Mouse (Mus musculus) kidney, postnatal 0 days (tissue): ENCODE results near the gene Fbln2. TPM values are rescaled to one million over a fixed set of nuclear protein-coding genes. Genes with fewer than 3 reads are reported as not detected.

Source experiments
- ATAC-seq: fragments of 200-750 bp; cut with Nextera tagmentation; replicated peaks from 2 replicates; pipeline ENCODE4 v1.8.0; 2017; ENCODE audit warnings: low read depth, moderate number of reproducible peaks, moderate TSS enrichment, moderate library complexity; ENCODE audit not compliant: low FRiP score
- DNase-seq: peaks from one replicate; pipeline ENCODE4 v3.0.0-alpha.2; 2016; ENCODE audit warnings: low spot score
- H3K27ac ChIP-seq: fragments of 300-500 bp; sonication (generic); 2 replicates; pipeline ENCODE4 v1.5.1; 2014; ENCODE audit warnings: mild to moderate bottlenecking
- H3K27me3 ChIP-seq: fragments of 300-500 bp; sonication (generic); 2 replicates; pipeline ENCODE4 v1.6.1; 2014; ENCODE audit warnings: low read length, mixed read lengths; ENCODE audit not compliant: insufficient read depth
- H3K36me3 ChIP-seq: fragments of 300-500 bp; sonication (generic); 2 replicates; pipeline ENCODE4 v1.6.1; 2014; ENCODE audit warnings: low read length, mixed read lengths; ENCODE audit not compliant: insufficient read depth
- H3K4me1 ChIP-seq: fragments of 300-500 bp; sonication (generic); replicated peaks from 2 replicates; pipeline ENCODE4 v1.6.1; 2014; ENCODE audit warnings: antibody characterized with exemption, low read length, mixed read lengths; ENCODE audit not compliant: insufficient read depth
- H3K4me2 ChIP-seq: fragments of 300-500 bp; sonication (generic); 2 replicates; pipeline ENCODE4 v1.6.1; 2014; ENCODE audit warnings: mild to moderate bottlenecking, low read length, moderate library complexity, mixed read lengths
- H3K4me3 ChIP-seq: fragments of 300-500 bp; sonication (generic); replicated peaks from 2 replicates; pipeline ENCODE4 v1.5.1; 2014; ENCODE audit warnings: low read depth, low read length
- H3K9ac ChIP-seq: fragments of 300-500 bp; sonication (generic); 2 replicates; pipeline ENCODE4 v1.6.1; 2014; ENCODE audit warnings: low read depth, low read length
- H3K9me3 ChIP-seq: fragments of 300-500 bp; sonication (generic); replicated peaks from 2 replicates; pipeline ENCODE4 v1.6.1; 2016; ENCODE audit warnings: low read length, inconsistent platforms, mixed read lengths
- CTCF ChIP-seq: IDR thresholded peaks from 2 replicates; pipeline ENCODE4 v1.5.1; 2016; ENCODE audit warnings: antibody characterized with exemption, low read depth, mild to moderate bottlenecking, moderate library complexity
- WGBS: fragments of 180-500 bp; shearing (Covaris S2); extraction: QIAGEN DNeasy Blood & Tissue Kit; methylation state at CpG from one replicate; pipeline ENCODE4 v1.1.7; 2014; 5-methylcytosine and 5-hydroxymethylcytosine counted together
- polyA plus RNA-seq: library from polyadenylated mRNA; unstranded; fragments of >200 nt; fragmentation: Nextera tagmentation; extraction: Ambion mirVana; gene quantifications from 2 replicates; pipeline ENCODE4 v1.2.1, GENCODE M21; 2015

Fbln2 gene
- polyA plus RNA-seq, 1 experiment from 2014 or later = 20.9 TPM

DNA sequence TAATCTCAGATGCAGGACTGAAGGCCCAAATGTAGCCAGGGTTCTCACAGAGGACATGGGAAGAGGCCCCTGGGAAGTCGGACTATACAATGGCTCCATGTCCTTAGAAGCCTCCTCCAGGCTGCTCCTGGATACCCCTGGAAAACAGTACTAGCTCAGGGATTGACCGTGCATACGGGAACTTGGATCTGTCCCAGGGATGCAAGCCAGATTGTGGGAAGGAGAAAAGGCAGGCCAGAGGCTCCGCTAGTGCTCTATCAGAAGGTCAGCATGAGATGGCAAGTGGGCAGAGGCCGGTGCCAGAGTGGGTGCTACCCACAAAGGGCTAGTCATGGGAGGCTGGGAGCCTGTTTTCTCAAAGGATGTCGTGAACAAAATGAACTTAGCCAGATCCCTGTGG is 25.3 kb upstream of the Fbln2 start:
- ATAC-seq (no peak), DNase-seq (no peak)
- H3K9ac ChIP-seq = no peak overlapping the region
- H3K36me3 ChIP-seq = no peaks in the 10 kb centered on the region
- H3K9me3 ChIP-seq = no peaks in the 10 kb centered on the region
- no peaks in the 10 kb centered on the region for H3K4me1 ChIP-seq
- no peak overlapping the region for H3K27ac ChIP-seq
- WGBS = 73% methylated on average over 6 of the region's 6 CpGs
- no peak for TF ChIP-seq CTCF
- H3K27me3 ChIP-seq = no peaks in the 10 kb centered on the region
- no peak overlapping the region for H3K4me2 ChIP-seq
- no peak overlapping the region for H3K4me3 ChIP-seq

- 62% methylated on average over 3 of the region's 3 CpGs for WGBS
- no peaks in the 10 kb centered on the region for H3K27me3 ChIP-seq
- TF ChIP-seq CTCF = no peak
- no peak overlapping the region for H3K4me3 ChIP-seq
- no peaks in the 10 kb centered on the region for H3K4me1 ChIP-seq
- DNase-seq = no peak
- no peak for ATAC-seq
- no peak overlapping the region for H3K4me2 ChIP-seq
- H3K9ac ChIP-seq = no peak overlapping the region
- H3K9me3 ChIP-seq = no peaks in the 10 kb centered on the region
- no peak overlapping the region for H3K27ac ChIP-seq
- H3K36me3 ChIP-seq = no peaks in the 10 kb centered on the region
These were observed 24.4 kb upstream of the Fbln2 start for GRCm38 (mm10) chr6:91187871-91188270.

DNA sequence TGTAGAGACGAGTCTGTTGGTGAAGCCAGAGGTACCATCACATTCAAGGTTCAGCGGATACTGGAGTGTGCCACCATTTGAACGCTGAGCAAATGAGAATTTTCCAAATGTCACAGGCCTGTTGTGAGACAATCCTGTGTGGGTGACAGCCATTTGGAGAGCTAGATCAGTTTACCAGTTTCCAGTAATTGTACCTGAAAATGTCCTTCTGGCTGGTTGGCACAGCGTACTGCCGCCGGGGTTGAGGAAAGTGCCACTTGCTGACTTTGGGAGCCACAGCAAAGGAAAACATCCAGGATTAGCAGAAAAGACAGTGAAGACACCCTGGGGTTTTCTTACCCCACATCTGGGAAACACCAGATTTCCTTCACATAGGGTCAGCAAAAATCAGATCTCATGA is 22.3 kb upstream of the Fbln2 start:
- Histone ChIP-seq H3K9me3 (no peaks in the 10 kb centered on the region), H3K4me3 (no peak overlapping the region), H3K4me2 (no peak overlapping the region), H3K36me3 (no peaks in the 10 kb centered on the region), H3K9ac (no peak overlapping the region), H3K27ac (no peak overlapping the region), H3K4me1 (no peaks in the 10 kb centered on the region), H3K27me3 (no peaks in the 10 kb centered on the region)
- no peak for ATAC-seq
- no peak for TF ChIP-seq CTCF
- no peak for DNase-seq
- WGBS = 86% methylated on average over 6 of the region's 6 CpGs

- no peak for DNase-seq
- Histone ChIP-seq H3K27me3 (no peaks in the 10 kb centered on the region), H3K4me3 (no peak overlapping the region), H3K4me1 (no peaks in the 10 kb centered on the region), H3K36me3 (no peaks in the 10 kb centered on the region), H3K4me2 (no peak overlapping the region), H3K9me3 (no peaks in the 10 kb centered on the region), H3K27ac (no peak overlapping the region), H3K9ac (no peak overlapping the region)
- no peak for TF ChIP-seq CTCF
- 61% methylated on average over 2 of the region's 2 CpGs for WGBS
- ATAC-seq = no peak
These were observed 20.8 kb upstream of the Fbln2 start for GRCm38 (mm10) chr6:91191465-91191864.

DNA sequence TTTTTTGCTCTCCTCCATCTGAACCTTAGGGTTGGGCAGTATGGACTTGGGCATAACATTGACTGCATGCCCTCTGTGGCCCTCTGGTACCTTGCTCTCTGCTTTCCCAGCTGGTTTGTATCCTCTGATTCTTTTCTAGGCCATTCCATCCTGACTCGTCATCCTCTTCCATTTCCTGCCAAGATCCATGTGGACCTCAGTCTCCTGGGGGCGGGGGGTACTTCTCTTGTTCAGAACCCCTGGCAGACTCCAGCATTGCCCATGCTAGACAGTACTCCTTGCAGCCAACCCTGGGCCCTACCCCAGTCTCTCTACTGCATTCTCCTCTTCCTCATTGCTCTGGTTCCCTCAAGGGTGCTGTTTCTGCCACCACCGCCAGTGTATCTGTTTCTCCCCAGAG is 19.8 kb upstream of the Fbln2 start:
- Histone ChIP-seq H3K27me3 (no peaks in the 10 kb centered on the region), H3K9me3 (no peaks in the 10 kb centered on the region), H3K4me1 (no peaks in the 10 kb centered on the region), H3K27ac (no peak overlapping the region), H3K9ac (no peak overlapping the region), H3K36me3 (no peaks in the 10 kb centered on the region), H3K4me3 (no peak overlapping the region), H3K4me2 (no peak overlapping the region)
- WGBS = 76% methylated on average over 3 of the region's 3 CpGs
- TF ChIP-seq CTCF = no peak
- ATAC-seq (no peak), DNase-seq (no peak)

GRCm38 (mm10) chr6:91192851-91193545 is 19.3 kb upstream of the Fbln2 start:
- no peak for TF ChIP-seq CTCF
- Histone ChIP-seq H3K36me3 (no peaks in the 10 kb centered on the region), H3K27ac (no peak overlapping the region), H3K4me2 (no peak overlapping the region), H3K9ac (no peak overlapping the region), H3K4me3 (no peak overlapping the region), H3K9me3 (no peaks in the 10 kb centered on the region), H3K4me1 (no peaks in the 10 kb centered on the region), H3K27me3 (no peaks in the 10 kb centered on the region)
- ATAC-seq (no peak), DNase-seq (no peak)
- WGBS = 46% methylated on average over 1 of the region's 1 CpGs

DNA sequence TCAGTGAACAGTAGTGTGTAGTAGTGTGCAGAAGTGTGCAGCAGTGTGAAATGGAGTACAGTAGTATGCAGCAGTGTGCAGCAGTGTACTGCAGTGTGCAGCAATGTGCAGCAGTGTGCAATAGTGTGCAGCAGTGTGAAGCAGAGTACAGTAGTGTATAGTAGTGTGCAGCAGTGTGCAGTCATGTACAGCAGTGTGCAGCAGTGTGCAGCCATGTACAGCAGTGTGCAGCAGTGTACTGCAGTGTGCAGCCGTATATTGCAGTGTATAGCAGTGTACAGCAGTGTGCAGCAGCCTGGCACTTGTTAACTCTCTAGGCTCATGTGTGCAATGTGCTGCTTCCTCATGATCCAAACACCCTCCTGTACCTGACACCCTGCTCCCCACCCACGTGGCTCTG is 13.8 kb upstream of the Fbln2 start:
- ATAC-seq (no peak), DNase-seq (no peak)
- Histone ChIP-seq H3K4me3 (no peak overlapping the region), H3K4me1 (no peaks in the 10 kb centered on the region), H3K9me3 (no peaks in the 10 kb centered on the region), H3K27ac (no peak overlapping the region), H3K9ac (no peak overlapping the region), H3K36me3 (no peaks in the 10 kb centered on the region), H3K27me3 (no peaks in the 10 kb centered on the region), H3K4me2 (no peak overlapping the region)
- WGBS = 48% methylated on average over 2 of the region's 2 CpGs
- no peak for TF ChIP-seq CTCF
